Mouse (Mus musculus) liver, postnatal 0 days (tissue): ENCODE data around the gene Tjp1.

ENCODE experiments used
- CTCF ChIP-seq: sonication (generic); IDR thresholded peaks from 2 replicates; pipeline ENCODE4 v1.5.1; 2016; ENCODE audit warnings: antibody characterized with exemption, low read depth
- EP300 ChIP-seq: IDR thresholded peaks from 2 replicates; pipeline ENCODE4 v1.6.1; 2016; ENCODE audit warnings: antibody characterized with exemption, low read depth, mild to moderate bottlenecking

DNA sequence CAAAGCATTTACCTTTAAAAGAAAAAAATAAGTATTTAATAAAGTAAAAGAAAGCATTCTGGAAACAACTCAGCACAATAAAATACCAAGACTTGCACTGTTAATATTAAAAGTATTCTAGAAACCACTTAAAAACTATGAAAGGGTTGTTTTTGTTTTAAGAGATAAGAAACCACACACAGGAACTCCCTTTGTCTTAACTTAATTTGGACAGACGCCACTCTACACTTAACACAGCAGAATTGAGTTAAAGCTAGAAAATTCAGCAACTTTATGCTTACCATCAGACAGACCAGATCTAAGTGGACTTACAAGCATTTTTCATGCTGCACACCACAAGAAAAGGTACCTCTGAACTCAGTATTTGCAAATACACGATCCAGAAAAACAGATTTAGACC lies 172.7 kb downstream of the Tjp1 start:
- no peak for TF ChIP-seq CTCF
- no peak for TF ChIP-seq EP300
